Mouse (Mus musculus): ENCODE measurements around the gene Tut7.

- TF ChIP-seq POLR2A (IDR thresholded peaks at IDR 0.05; ENCODE audit: low read depth, low read length) (no peak), CTCF (IDR thresholded peaks at IDR 0.05; ENCODE audit: borderline replicate concordance, insufficient read depth, low read length) (no peak)
These were observed 87.8 kb downstream of the Tut7 start for GRCm38 (mm10) chr13:59735190-59735589.

Measured in embryonic fibroblast, embryonic 13.5 days (primary cell).